Mouse (Mus musculus): ENCODE results near the gene Actr3b. TPM values are rescaled to one million over a fixed set of nuclear protein-coding genes. Genes with fewer than 3 reads are reported as not detected.

Gene Actr3b
- total RNA-seq, 2 experiments from 2014 or later = 116 to 117 TPM

- DNase-seq = no peak
- intact Hi-C loops (cut with DNase I) = no loop called here
Observed at GRCm38 (mm10) chr5:25877281-25877680, 117.5 kb downstream of the Actr3b start.

DNA sequence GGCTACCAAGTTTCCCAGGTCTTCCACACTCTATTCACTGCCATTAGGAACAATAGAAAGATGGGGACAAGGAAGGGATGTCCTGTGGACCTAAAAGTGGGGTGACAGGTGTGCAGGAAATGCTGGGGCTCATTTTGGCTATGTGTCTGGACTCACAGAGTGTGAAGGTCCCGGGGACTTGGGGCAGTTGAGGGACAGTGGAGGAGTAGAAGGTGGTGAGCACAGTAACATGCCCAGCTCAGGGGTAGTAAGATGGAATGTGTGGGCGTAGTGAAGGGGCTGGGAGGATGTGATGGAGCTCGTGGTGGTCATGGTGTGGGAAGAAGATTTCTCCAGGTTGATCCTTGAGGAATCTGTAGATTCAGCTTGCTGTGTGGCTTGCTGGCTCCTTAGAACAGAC lies 118.2 kb downstream of the Actr3b start:
- no peak for DNase-seq
- intact Hi-C loops (cut with DNase I) = no loop called here

DNA sequence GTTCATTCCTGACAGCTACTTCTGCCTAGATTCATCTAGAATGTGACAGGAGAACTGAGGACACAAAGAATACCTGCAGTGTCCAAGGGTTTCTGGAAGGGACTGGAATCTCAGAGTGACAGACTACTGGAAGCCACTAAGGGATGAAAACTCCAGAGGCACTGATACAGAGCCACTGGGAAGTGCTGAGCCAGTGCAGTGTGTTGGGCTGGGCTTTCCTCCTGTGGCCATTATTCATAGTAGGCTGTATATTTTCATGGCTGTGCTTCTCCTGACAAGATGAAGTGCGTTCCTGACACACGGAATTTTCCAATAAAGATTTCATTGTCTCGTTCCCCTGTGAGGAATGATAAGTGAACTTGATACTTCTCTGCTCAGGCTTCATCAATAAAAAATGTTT lies 126.9 kb downstream of the Actr3b start:
- intact Hi-C loops (cut with DNase I) = no loop called here
- DNase-seq = no peak

DNA sequence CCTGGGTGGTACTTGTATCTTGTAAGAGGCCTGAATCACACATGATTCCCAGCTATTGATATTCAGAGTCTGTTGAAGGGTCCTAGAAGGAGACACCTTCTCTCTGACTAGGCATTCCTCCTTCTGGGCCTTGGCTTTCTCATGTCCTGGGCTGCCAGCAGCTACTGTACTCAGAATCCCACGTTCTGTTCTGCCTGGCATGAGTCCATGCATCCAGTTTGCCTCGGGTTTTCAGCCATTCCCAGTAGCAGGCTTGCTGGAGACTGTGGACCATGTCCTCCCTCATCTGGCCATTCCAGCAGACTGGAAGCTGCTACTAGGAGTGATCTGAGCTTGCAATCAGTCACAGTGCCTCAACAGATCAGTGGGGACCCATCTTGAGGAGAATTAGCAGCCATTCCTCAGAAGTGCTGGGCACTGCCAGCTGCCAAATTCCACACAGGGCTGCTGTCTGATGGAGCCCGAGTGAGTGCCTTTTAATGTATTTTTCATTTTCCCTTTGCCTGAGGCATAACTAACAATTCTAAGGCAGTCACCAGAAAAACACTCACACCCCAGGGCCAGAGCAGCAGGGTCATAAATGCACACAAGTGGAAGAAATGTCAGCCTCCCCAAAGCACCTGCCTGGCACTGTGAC lies 130.1 kb downstream of the Actr3b start:
- intact Hi-C loops (cut with DNase I) = no loop called here
- DNase-seq = peak; percentile 40

GRCm38 (mm10) chr5:25891321-25891720 lies 131.5 kb downstream of the Actr3b start:
- intact Hi-C loops (cut with DNase I) = no loop called here
- DNase-seq = peak; percentile 87

Other genes with a start within 250 kb of the Actr3b start
- gene Cct8l1, start 243.9 kb upstream of the Actr3b start, total RNA-seq (2021) = not detected
- 1 to 10 TPM; 5.6 to 7.9 TPM for gene Xrcc2, start 54.2 kb upstream of the Actr3b start, total RNA-seq (2021)
- gene Gm21663, start 182.4 kb downstream of the Actr3b start, total RNA-seq (2021) = not detected
- gene Gm21671, start 194.4 kb downstream of the Actr3b start, total RNA-seq (2021) = not detected
- gene Gm21680, start 212.7 kb downstream of the Actr3b start, total RNA-seq (2021) = not detected
- not detected for gene Gm21698, start 228.7 kb downstream of the Actr3b start, total RNA-seq (2021)
- not detected for gene Gm1979, start 244.8 kb downstream of the Actr3b start, total RNA-seq (2021)

Data from left cerebral cortex, postnatal 4 days (tissue).